ENCODE assay signal across 8 mouse cellular contexts in the genomic region with DNA sequence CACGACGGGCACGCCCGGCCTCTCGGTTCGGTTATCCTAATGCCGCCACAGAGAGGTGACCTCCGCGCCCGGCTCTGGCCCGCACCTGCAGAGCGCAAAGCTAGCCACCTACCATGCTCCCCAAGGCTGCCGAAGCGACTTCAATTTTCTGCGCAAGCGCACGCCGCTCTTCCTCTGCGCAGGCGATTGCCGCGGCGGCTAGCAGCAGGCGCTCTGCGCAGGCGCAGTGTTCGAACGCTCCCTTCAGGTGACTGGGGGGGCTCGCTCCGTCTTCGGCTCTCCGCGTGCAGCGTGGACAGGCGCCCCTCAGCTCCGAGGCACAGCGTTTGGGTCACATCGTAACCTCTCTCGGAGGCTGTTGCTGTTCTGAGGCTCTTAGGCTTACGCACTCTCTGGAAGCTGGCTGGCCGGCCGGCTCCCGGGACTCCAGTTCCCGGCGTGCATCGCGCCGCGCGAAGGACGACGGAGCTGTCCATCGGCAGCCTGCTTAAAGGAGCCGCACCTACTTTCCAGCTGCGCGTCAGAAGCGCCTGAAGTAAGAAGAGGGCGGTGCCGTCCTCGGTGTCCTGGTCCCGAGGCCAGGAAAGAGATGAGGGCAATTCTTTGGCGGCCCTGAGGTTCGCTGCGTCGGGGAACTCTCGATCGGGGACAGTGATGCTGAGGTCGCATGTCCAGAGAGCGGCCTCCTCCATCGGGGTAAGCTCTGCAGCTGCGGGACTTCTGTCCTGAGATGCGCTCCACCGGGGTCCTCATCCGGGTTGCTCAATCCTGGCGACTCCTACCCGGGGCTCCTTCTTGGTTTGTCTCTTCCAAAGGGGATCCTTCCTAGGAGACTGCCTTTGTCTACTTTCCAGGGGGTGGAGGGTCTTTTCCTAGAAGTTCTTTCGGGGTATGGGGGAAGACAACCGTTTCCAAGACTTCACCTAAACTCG. TPM values are rescaled to one million over a fixed set of nuclear protein-coding genes. Genes with fewer than 3 reads are reported as not detected.
A peak's percentile ranks its signal among the peaks of the same experiment; 100 is the strongest.
DNase-seq lines count a peak whose midpoint lies in the region; ATAC-seq and TF ChIP-seq lines count a peak whose summit lies in the region.

A gene (minus strand): TSS at position 440 of the 932 bp plus-strand sequence.
A gene (plus strand): TSS at position 499 of the 932 bp plus-strand sequence.

- peak within 1 kb of the TSS; percentile 88 for H3K9ac ChIP-seq in forebrain, embryonic 16.5 days (replicated peaks; ENCODE audit: low read depth, low read length)
- peak within 1 kb of the TSS; percentile 69 for H3K9ac ChIP-seq in lung, embryonic 14.5 days

- WGBS in forebrain, embryonic 16.5 days, result under 1% methylated on average over 76 of the region's 79 CpGs
- under 1% methylated on average over 79 of the region's 79 CpGs for WGBS in lung, embryonic 14.5 days
- under 1% methylated on average over 79 of the region's 79 CpGs for WGBS in olfactory bulb, adult 2 months
- WGBS in thymus, adult 2 months, result under 1% methylated on average over 79 of the region's 79 CpGs

- no peaks in the 10 kb centered on the region for H3K9me3 ChIP-seq in G1E (replicated peaks)
- H3K9me3 ChIP-seq in forebrain, embryonic 16.5 days (ENCODE audit: control insufficient read depth, low read length), result no peaks in the 10 kb centered on the region
- H3K9me3 ChIP-seq in lung, embryonic 14.5 days (ENCODE audit: low read depth, low read length), result no peaks in the 10 kb centered on the region

- DNase-seq in G1E (ENCODE audit: low spot score), result peak; percentile 82
- peak; percentile 96 to 99 for DNase-seq in cerebellum, adult 18-20 months
- DNase-seq in heart, postnatal 36 days, result peak; percentile 96 to 99
- DNase-seq in layer of hippocampus, adult 2 months (ENCODE audit: low spot score in 2 of 2), result peak; percentile 93 to 94
- peak; percentile 99 for DNase-seq in lung, embryonic 14.5 days
- peak; percentile 94 for DNase-seq in thymus, adult 2 months

- H3K27ac ChIP-seq in forebrain, embryonic 16.5 days (ENCODE audit: low read length), result peak within 1 kb of the TSS; percentile 88
- H3K27ac ChIP-seq in layer of hippocampus, adult 2 months, result peak within 1 kb of the TSS; percentile 100
- peak within 1 kb of the TSS; percentile 93 for H3K27ac ChIP-seq in lung, embryonic 14.5 days (ENCODE audit: low read depth)
- peak within 1 kb of the TSS; percentile 95 for H3K27ac ChIP-seq in olfactory bulb, adult 2 months (ENCODE audit: insufficient read depth, low read depth, low read length)
- no peak within 1 kb of the TSS for H3K27ac ChIP-seq in thymus, adult 2 months (ENCODE audit: control insufficient read depth, insufficient read depth, low read length)

- H3K4me2 ChIP-seq in forebrain, embryonic 16.5 days (ENCODE audit: low read length), result peak within 1 kb of the TSS; percentile 97
- H3K4me2 ChIP-seq in lung, embryonic 14.5 days, result peak within 1 kb of the TSS; percentile 93

- no peaks in the 10 kb centered on the region for H3K27me3 ChIP-seq in G1E (ENCODE audit: insufficient read depth, low read length)
- no peaks in the 10 kb centered on the region for H3K27me3 ChIP-seq in forebrain, embryonic 16.5 days (replicated peaks; ENCODE audit: control insufficient read depth, insufficient read depth, low read length)
- no peaks in the 10 kb centered on the region for H3K27me3 ChIP-seq in lung, embryonic 14.5 days (ENCODE audit: insufficient read depth, low read length)
- H3K27me3 ChIP-seq in thymus, adult 2 months (ENCODE audit: control insufficient read depth, insufficient read depth, low read length), result no peaks in the 10 kb centered on the region

- H3K4me3 ChIP-seq in G1E (ENCODE audit: low read depth, low read length), result peak within 1 kb of the TSS; percentile 90
- H3K4me3 ChIP-seq in forebrain, embryonic 16.5 days (replicated peaks; ENCODE audit: low read length), result peak within 1 kb of the TSS; percentile 82
- peak within 1 kb of the TSS; percentile 90 for H3K4me3 ChIP-seq in layer of hippocampus, adult 2 months
- peak within 1 kb of the TSS; percentile 80 for H3K4me3 ChIP-seq in lung, embryonic 14.5 days (ENCODE audit: low read depth, low read length)
- peak within 1 kb of the TSS; percentile 80 for H3K4me3 ChIP-seq in olfactory bulb, adult 2 months (ENCODE audit: insufficient read depth, low read depth, low read length)
- H3K4me3 ChIP-seq in thymus, adult 2 months (ENCODE audit: control insufficient read depth, insufficient read depth, low read length), result peak within 1 kb of the TSS; percentile 66

- intact Hi-C loops in heart, postnatal 36 days (cut with DNase I), result loop anchor here (10.0 kb wide), 1 partner anchor 497 kb away; a partner anchor contains a TSS

- no peak for TF ChIP-seq CTCF in G1E (IDR thresholded peaks at IDR 0.05; ENCODE audit: low read depth, low read length)
- TF ChIP-seq CTCF in layer of hippocampus, adult 2 months (conservative IDR thresholded peaks at IDR 0.05), result no peak
- no peak for TF ChIP-seq CTCF in lung, embryonic 14.5 days (IDR thresholded peaks at IDR 0.05; ENCODE audit: low read depth)
- no peak for TF ChIP-seq CTCF in olfactory bulb, adult 2 months (IDR thresholded peaks at IDR 0.05; ENCODE audit: insufficient read depth, low read depth, low read length)
- peak; percentile 69 for TF ChIP-seq CTCF in thymus, adult 2 months (IDR thresholded peaks at IDR 0.05; ENCODE audit: borderline replicate concordance, control insufficient read depth, extremely low read depth, insufficient read depth, low read length, poor library complexity)

- peak; percentile 61 for ATAC-seq in G1E (ENCODE audit: extremely low read depth, insufficient number of reproducible peaks, low FRiP score, poor library complexity, severe bottlenecking)
- peak; percentile 95 for ATAC-seq in forebrain, embryonic 16.5 days
- ATAC-seq in lung, embryonic 14.5 days (ENCODE audit: insufficient read depth), result peak; percentile 91

- H3K4me1 ChIP-seq in G1E (ENCODE audit: insufficient read depth, low read depth, low read length), result peaks cover 54% of the 10 kb centered on the region
- H3K4me1 ChIP-seq in forebrain, embryonic 16.5 days (replicated peaks; ENCODE audit: control insufficient read depth, insufficient read depth, low read length), result peaks cover 19% of the 10 kb centered on the region
- 0 out of 2 replicates have a peak, but pooled peaks cover 4% of the 10 kb centered on the region for H3K4me1 ChIP-seq in lung, embryonic 14.5 days (ENCODE audit: insufficient read depth)
- peaks cover 9% of the 10 kb centered on the region for H3K4me1 ChIP-seq in olfactory bulb, adult 2 months (ENCODE audit: control insufficient read depth, insufficient read depth, low read length)
- peaks cover 6% of the 10 kb centered on the region for H3K4me1 ChIP-seq in thymus, adult 2 months (replicated peaks; ENCODE audit: control insufficient read depth, insufficient read depth, low read length)

- H3K36me3 ChIP-seq in G1E (replicated peaks), result peaks cover 38% of the 10 kb centered on the region
- 0 out of 2 replicates have a peak, but pooled peaks cover 4% of the 10 kb centered on the region for H3K36me3 ChIP-seq in forebrain, embryonic 16.5 days (ENCODE audit: control insufficient read depth, insufficient read depth)
- peaks cover 10% of the 10 kb centered on the region for H3K36me3 ChIP-seq in lung, embryonic 14.5 days (ENCODE audit: insufficient read depth)
- no peaks in the 10 kb centered on the region for H3K36me3 ChIP-seq in thymus, adult 2 months (ENCODE audit: control insufficient read depth, insufficient read depth, low read length)

- peak; percentile 57 for TF ChIP-seq POLR2A in olfactory bulb, adult 2 months (IDR thresholded peaks at IDR 0.05; ENCODE audit: insufficient read depth, low read depth, low read length)
- TF ChIP-seq POLR2A in thymus, adult 2 months (IDR thresholded peaks at IDR 0.05; ENCODE audit: control insufficient read depth, extremely low read depth, insufficient read depth, low read length, poor library complexity), result peak; percentile 74; the same call in 1 of the 2 replicates

RNA-seq across cellular contexts. Expression of the first gene that starts in this region (rescaled TPM):
- total RNA-seq in G1E (2014; fragmentation: Nextera tagmentation), result 15.7 and 19.5 TPM in 2 replicates
- 24.0 and 28.5 TPM in 2 replicates for total RNA-seq in G1E (2017)
- polyA plus RNA-seq in G1E (2012), result 2.9 and 4.6 TPM in 2 replicates
- 40.8 TPM in 2 replicates for polyA plus RNA-seq in forebrain, embryonic 16.5 days (2015; fragmentation: Nextera tagmentation; extraction: Ambion mirVana)
- total RNA-seq in heart, postnatal 36 days (2021), result 10 to 100 TPM; 49.1 to 58.1 TPM
- 10 to 100 TPM; 36.4 to 40.1 TPM for total RNA-seq in layer of hippocampus, adult 2 months (2021)
- 26.2 TPM in 2 replicates for polyA plus RNA-seq in lung, embryonic 14.5 days (2014; fragmentation: Nextera tagmentation; extraction: Ambion mirVana)
- polyA plus RNA-seq in olfactory bulb, adult 2 months (2012; ENCODE audit: insufficient read depth, insufficient read length, low replicate concordance, missing spikeins), result not detected in 2 replicates
- polyA plus RNA-seq in thymus, adult 2 months (2012; rRNA removed), result 29.4 and 31.2 TPM in 2 replicates

RNA-seq across cellular contexts. Expression of the second gene that starts in this region (rescaled TPM):
- 5.8 and 7.0 TPM in 2 replicates for total RNA-seq in G1E (2014; fragmentation: Nextera tagmentation)
- 9.3 and 12.6 TPM in 2 replicates for total RNA-seq in G1E (2017)
- 10.2 and 13.4 TPM in 2 replicates for polyA plus RNA-seq in G1E (2012)
- 49.1 and 53.2 TPM in 2 replicates for polyA plus RNA-seq in forebrain, embryonic 16.5 days (2015; fragmentation: Nextera tagmentation; extraction: Ambion mirVana)
- total RNA-seq in heart, postnatal 36 days (2021), result 10 to 100 TPM; 29.4 to 29.7 TPM
- total RNA-seq in layer of hippocampus, adult 2 months (2021), result 10 to 100 TPM; 42.8 to 42.9 TPM
- 36.8 and 44.0 TPM in 2 replicates for polyA plus RNA-seq in lung, embryonic 14.5 days (2014; fragmentation: Nextera tagmentation; extraction: Ambion mirVana)
- polyA plus RNA-seq in olfactory bulb, adult 2 months (2012; ENCODE audit: insufficient read depth, insufficient read length, low replicate concordance, missing spikeins), result not detected in 2 replicates
- 16.7 and 22.4 TPM in 2 replicates for polyA plus RNA-seq in thymus, adult 2 months (2012; rRNA removed)

Comparison
In these comparisons a context has a peak if more than half of its experiments do, and no peak if none do; other contexts are left out.
1. RNA of the second gene that starts in this region (polyA plus RNA-seq): 49.1 to 53.2 TPM in forebrain, embryonic 16.5 days, 36.8 to 44.0 TPM in lung, embryonic 14.5 days, 16.7 to 22.4 TPM in thymus, adult 2 months and 10.2 to 13.4 TPM in G1E; not detected in olfactory bulb, adult 2 months; every median in the first group is over 10 times any median in the second.
2. Peak in every context shown above with its lines, with median percentiles within 50 percentile points of each other: ATAC-seq, DNase-seq and H3K4me3 ChIP-seq.